Mouse (Mus musculus) gastrocnemius, adult 2 months (tissue): ENCODE measurements around the gene Saa2. TPM values are rescaled to one million over a fixed set of nuclear protein-coding genes. Genes with fewer than 3 reads are reported as not detected.
A peak's percentile ranks its signal among the peaks of the same experiment; 100 is the strongest.

Experiments
- DNase-seq: peaks from one replicate; pipeline ENCODE4 v3.0.0; 2022
- H3K27ac ChIP-seq: fragments of 200-600 bp; 2 replicates; pipeline ENCODE4 v1.8.1; 2022; ENCODE audit warnings: mild to moderate bottlenecking
- H3K4me3 ChIP-seq: fragments of 200-600 bp; 2 replicates; pipeline ENCODE4 v1.8.1; 2022; ENCODE audit warnings: mild to moderate bottlenecking, moderate library complexity
- CTCF ChIP-seq: fragments of 200-600 bp; IDR thresholded peaks from 2 replicates; pipeline ENCODE4 v1.8.1; 2022; ENCODE audit warnings: antibody characterized with exemption, mild to moderate bottlenecking, moderate library complexity
- intact Hi-C: fragments of 180-260 bp; cut with DNase I; formaldehyde crosslinking; loops from one replicate; pipeline ENCODE4 v1.15.1; 2025
- long read RNA-seq, 2 experiments: library from polyadenylated mRNA; stranded (forward); transcript quantifications; one replicate each; pipeline ENCODE4 v2.0.0; 2021
- total RNA-seq, 2 experiments: library from RNA; stranded (reverse); gene quantifications; 2 replicates each; pipeline ENCODE4 v1.2.3; 2021

Gene Saa2
- not detected for total RNA-seq
- long read RNA-seq, experiment 1: 0 reads
- long read RNA-seq, experiment 2: 0 reads

DNA sequence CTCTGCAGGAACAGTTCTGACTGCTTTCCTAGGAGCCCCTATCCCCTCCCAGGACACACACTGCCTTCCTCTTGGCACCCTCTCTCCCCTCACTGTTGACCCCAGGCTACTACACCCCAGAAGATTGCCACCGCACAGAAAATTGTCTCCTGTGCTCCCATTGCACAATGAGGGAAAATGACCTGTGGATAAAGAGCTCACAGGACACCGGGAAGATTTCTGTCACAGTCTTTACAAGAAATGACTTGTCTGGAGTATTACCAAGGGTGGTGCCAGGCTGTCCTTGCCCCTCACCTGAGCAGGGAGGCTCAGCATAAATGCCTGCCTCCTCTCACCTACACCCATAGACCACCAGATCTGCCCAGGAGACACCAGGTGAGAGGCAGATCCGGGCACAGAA, at the start of gene Saa2:
TSS of gene Saa2 (plus strand) at position 301 of the 400 bp plus-strand sequence.
- DNase-seq: no peak
- no peak within 1 kb of the TSS for H3K27ac ChIP-seq
- no peak for TF ChIP-seq CTCF
- intact Hi-C loops: no loop called here
- no peak within 1 kb of the TSS for H3K4me3 ChIP-seq

DNA sequence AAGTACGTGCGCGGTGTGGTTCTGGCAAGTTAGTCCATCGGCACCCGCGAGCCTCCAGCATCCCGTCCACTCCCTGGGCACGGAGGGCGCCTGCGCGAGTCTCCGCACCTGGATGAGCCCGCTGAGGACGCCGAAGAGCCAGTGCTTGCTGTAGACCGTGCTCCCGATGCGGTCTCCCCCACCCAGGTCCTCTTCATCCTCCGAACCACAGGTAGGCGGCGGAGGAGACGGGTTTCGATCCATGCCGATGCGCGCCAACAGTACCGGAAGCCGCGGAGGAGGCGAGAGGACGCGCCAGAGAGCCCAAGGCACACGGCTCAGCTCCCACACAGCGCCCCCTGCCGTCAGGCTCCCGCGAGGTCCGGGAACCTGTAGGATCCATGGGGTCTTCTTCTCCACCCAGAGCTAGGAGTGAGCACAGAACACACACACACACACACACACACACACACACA, 41.2 kb upstream of the Saa2 start, which contains the start of gene Saal1:
TSS of gene Saal1 (minus strand) at position 291 of the 455 bp plus-strand sequence.
- TF ChIP-seq CTCF: peak; percentile 79
- intact Hi-C loops: no loop called here

GRCm38 (mm10) chr7:46712250-46712649, 39.3 kb upstream of the Saa2 start:
- DNase-seq: no peak
- TF ChIP-seq CTCF: no peak
- intact Hi-C loops: no loop called here
- no peak overlapping the region for H3K27ac ChIP-seq
- H3K4me3 ChIP-seq: no peak overlapping the region

More for the DNA sequence above, 41.2 kb upstream of the Saa2 start, which contains the start of gene Saal1:
- H3K4me3 ChIP-seq: peak within 1 kb of the TSS; percentile 97
- H3K27ac ChIP-seq: peak within 1 kb of the TSS; percentile 90
- DNase-seq: peak; percentile 90

DNA sequence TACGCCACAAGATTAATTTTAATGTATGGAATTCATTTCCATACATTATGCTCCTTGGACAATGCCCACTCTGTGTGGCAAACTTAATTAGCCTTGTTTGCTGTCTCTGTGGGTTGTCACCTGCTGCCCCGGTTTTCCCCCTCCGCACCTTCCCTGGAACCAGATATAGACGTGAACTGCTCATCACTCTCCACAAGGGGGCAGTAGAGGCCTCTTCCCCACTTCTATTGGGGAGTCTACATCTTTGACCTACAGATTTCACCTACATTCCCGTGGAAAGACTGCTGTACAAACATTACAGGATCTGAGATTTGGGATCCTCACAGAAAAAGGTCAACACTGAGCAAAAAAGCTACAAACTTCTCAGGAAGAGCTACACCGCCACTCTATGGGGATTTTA, 37.1 kb upstream of the Saa2 start:
- intact Hi-C loops: no loop called here
- peak; percentile 64 for DNase-seq
- no peak overlapping the region for H3K4me3 ChIP-seq
- no peak overlapping the region for H3K27ac ChIP-seq
- TF ChIP-seq CTCF: peak; percentile 97

DNA sequence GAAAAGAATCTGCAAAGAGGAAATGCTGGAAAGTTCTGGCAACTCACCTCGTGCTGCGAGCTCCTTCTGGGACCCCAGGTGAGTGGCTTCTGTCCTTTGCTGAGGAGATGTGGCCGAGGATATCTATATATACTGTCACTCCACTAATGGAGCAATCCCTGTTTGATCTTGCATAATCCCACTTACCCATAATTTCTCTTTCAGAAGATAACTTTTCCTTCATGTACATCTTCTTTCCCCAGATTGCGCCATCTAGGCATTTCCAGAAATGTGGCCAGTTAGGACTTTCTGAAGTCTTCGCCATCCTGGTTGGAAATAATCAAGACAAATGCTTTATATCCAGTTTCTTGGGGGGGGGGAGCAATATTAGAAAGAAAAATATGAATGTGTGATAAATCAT, 36.0 kb upstream of the Saa2 start, which contains the start of gene Saa3:
TSS of gene Saa3 (minus strand) at position 101 of the 400 bp plus-strand sequence.
- Histone ChIP-seq H3K27ac (0 out of 2 replicates have a peak within 1 kb of the TSS, but pooled peaks have one; percentile 20), H3K4me3 (no peak within 1 kb of the TSS)
- no peak for DNase-seq
- intact Hi-C loops: loop anchor here (1.0 kb wide), 1 partner anchor 52 kb away; no protein-coding TSS in a partner anchor
- no peak for TF ChIP-seq CTCF

GRCm38 (mm10) chr7:46716897-46717296, 34.7 kb upstream of the Saa2 start:
- no peak for TF ChIP-seq CTCF
- peak; percentile 32 for DNase-seq
- intact Hi-C loops: no loop called here
- Histone ChIP-seq H3K4me3 (no peak overlapping the region), H3K27ac (peak overlapping the region; percentile 20; the same call in 1 of the 2 replicates)

DNA sequence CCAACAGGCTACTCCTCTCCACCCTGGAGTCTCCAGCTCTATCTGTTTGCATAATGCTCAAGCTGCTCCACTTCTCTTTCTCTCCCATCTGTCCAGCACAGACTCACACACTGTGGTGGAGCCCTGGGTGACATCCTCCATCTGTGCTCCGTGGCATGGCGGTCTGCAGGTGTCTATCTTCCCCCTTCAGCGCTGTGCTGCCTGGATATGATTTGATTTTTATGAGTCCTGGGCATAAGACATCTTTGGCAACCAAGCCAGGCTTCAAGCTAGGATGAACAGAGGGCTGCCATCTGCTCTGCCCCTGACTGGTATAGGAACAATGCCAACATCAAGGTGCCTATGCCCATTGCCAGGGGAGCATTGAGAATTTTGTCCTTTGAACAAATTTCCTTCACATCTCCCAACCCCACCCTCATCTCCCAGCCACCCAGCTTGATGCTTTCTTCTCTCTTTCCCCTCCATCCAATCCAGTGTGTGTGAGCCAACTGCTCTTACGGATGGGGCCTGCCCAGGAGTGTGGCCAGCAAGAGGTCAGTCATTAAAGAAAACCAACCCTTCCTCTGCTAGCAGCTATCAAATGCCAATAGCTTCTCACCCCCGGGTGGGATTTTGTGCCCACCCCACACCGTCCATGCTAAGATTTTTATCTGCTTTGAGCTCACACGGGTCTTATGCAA, 32.9 kb upstream of the Saa2 start:
- intact Hi-C loops: no loop called here
- no peak for TF ChIP-seq CTCF
- Histone ChIP-seq H3K27ac (no peak overlapping the region), H3K4me3 (no peak overlapping the region)
- no peak for DNase-seq

GRCm38 (mm10) chr7:46719526-46719925, 32.1 kb upstream of the Saa2 start:
- Histone ChIP-seq H3K27ac (peak overlapping the region; percentile 69; the same call in 1 of the 2 replicates), H3K4me3 (no peak overlapping the region)
- peak; percentile 75 for DNase-seq
- TF ChIP-seq CTCF: no peak
- intact Hi-C loops: no loop called here

- intact Hi-C loops: loop anchor here (2.0 kb wide), 1 partner anchor 24 kb away; no protein-coding TSS in a partner anchor
- no peak for TF ChIP-seq CTCF
- no peak for DNase-seq
These were observed 31.1 kb upstream of the Saa2 start for GRCm38 (mm10) chr7:46720460-46720859.

DNA sequence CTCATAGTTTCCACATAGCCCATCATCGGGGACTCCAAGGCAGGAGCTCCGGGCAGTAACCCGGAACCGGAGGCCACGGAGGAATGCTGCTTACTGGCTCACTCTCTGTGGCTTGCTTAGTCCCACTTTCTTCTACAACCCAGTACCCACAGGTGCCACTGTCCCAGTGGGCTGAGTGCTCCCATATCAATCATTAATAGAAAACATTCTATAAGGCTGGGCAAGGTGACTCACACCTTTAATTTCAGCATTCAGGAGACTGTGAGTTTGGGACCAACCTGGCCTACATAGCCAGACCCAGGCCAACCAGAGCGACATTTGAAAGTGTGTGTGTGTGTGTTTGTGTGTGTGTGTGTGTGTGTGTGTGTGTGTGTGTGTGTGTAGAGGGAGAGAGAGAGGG, 28.2 kb upstream of the Saa2 start:
- no peak for DNase-seq
- intact Hi-C loops: no loop called here
- Histone ChIP-seq H3K27ac (no peak overlapping the region), H3K4me3 (no peak overlapping the region)
- TF ChIP-seq CTCF: no peak

More at GRCm38 (mm10) chr7:46720460-46720859, 31.1 kb upstream of the Saa2 start:
- Histone ChIP-seq H3K4me3 (no peak overlapping the region), H3K27ac (peak overlapping the region; percentile 69)

- intact Hi-C loops: no loop called here
- Histone ChIP-seq H3K27ac (no peak overlapping the region), H3K4me3 (no peak overlapping the region)
- no peak for DNase-seq
- no peak for TF ChIP-seq CTCF
These were observed 27.7 kb upstream of the Saa2 start for GRCm38 (mm10) chr7:46723849-46724248.

DNA sequence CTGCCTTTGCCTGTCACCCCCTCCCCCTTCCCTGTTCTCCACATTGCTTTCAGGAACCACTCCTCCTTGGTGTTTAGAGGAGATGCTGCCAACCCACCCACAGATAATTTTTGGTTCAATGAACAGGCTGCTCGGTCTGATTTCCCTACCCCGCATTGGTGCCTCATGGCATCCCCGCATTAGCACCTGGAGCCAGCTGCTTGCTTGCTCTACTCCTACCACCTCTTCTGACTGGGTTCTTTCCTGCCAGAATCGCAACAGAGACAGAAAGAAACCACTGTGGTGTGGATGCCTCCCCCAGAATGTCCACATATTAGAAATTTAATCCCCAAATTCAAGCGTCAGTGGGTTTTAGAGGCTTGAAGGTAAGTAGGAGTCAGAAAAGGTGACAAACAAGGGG, 27.2 kb upstream of the Saa2 start:
- TF ChIP-seq CTCF: no peak
- intact Hi-C loops: no loop called here
- DNase-seq: no peak
- H3K4me3 ChIP-seq: no peak overlapping the region
- no peak overlapping the region for H3K27ac ChIP-seq

GRCm38 (mm10) chr7:46727584-46727983, 24.0 kb upstream of the Saa2 start:
- no peak for TF ChIP-seq CTCF
- Histone ChIP-seq H3K4me3 (no peak overlapping the region), H3K27ac (no peak overlapping the region)
- no peak for DNase-seq
- intact Hi-C loops: loop anchor here (5.0 kb wide), 1 partner anchor 35 kb away; no protein-coding TSS in a partner anchor
